Mouse (Mus musculus): ENCODE data around the gene Smim4.

- TF ChIP-seq CTCF (IDR thresholded peaks at IDR 0.05) (no peak), POLR2A (IDR thresholded peaks at IDR 0.05; ENCODE audit: insufficient read depth, low read depth, low read length) (peak; percentile 86), EP300 (IDR thresholded peaks at IDR 0.05; ENCODE audit: insufficient read depth, low read depth, low read length) (peak; percentile 87; the same call in 1 of the 2 replicates)
These were observed 39.7 kb upstream of the Smim4 start, which contains the start of gene Stab1 for GRCm38 (mm10) chr14:31168425-31168824.

Data from heart, adult 2 months (tissue).